Mouse (Mus musculus): Measurements from ENCODE around the gene Prdm16. TPM values are rescaled to one million over a fixed set of nuclear protein-coding genes. Genes with fewer than 3 reads are reported as not detected.
A peak's percentile ranks its signal among the peaks of the same experiment; 100 is the strongest.

Prdm16 gene
- total RNA-seq, 2 experiments from 2014 or later, result 3.0 TPM; not detected in 1

GRCm38 (mm10) chr4:154570451-154570881 lies 66.2 kb downstream of the Prdm16 start:
- ATAC-seq (replicated peaks; ENCODE audit: low FRiP score, poor library complexity, severe bottlenecking), result no peak

GRCm38 (mm10) chr4:154569845-154570244 lies 66.8 kb downstream of the Prdm16 start:
- no peak for ATAC-seq (replicated peaks; ENCODE audit: low FRiP score, poor library complexity, severe bottlenecking)

- no peak for ATAC-seq (replicated peaks; ENCODE audit: low FRiP score, poor library complexity, severe bottlenecking)
These were observed 67.9 kb downstream of the Prdm16 start for GRCm38 (mm10) chr4:154568798-154569197.

- ATAC-seq (replicated peaks; ENCODE audit: low FRiP score, poor library complexity, severe bottlenecking), result no peak
These were observed 68.7 kb downstream of the Prdm16 start for GRCm38 (mm10) chr4:154567942-154568341.

- ATAC-seq (replicated peaks; ENCODE audit: low FRiP score, poor library complexity, severe bottlenecking), result no peak
These were observed 73.5 kb downstream of the Prdm16 start for GRCm38 (mm10) chr4:154563201-154563600.

GRCm38 (mm10) chr4:154558041-154558440 lies 78.6 kb downstream of the Prdm16 start:
- ATAC-seq (replicated peaks; ENCODE audit: low FRiP score, poor library complexity, severe bottlenecking), result no peak

- ATAC-seq (replicated peaks; ENCODE audit: low FRiP score, poor library complexity, severe bottlenecking), result no peak
These were observed 79.5 kb downstream of the Prdm16 start for GRCm38 (mm10) chr4:154557168-154557567.

GRCm38 (mm10) chr4:154556418-154556817 lies 80.3 kb downstream of the Prdm16 start:
- ATAC-seq (replicated peaks; ENCODE audit: low FRiP score, poor library complexity, severe bottlenecking), result no peak

- ATAC-seq (replicated peaks; ENCODE audit: low FRiP score, poor library complexity, severe bottlenecking), result no peak
These were observed 86.7 kb downstream of the Prdm16 start for GRCm38 (mm10) chr4:154549961-154550393.

GRCm38 (mm10) chr4:154549497-154549896 lies 87.2 kb downstream of the Prdm16 start:
- ATAC-seq (replicated peaks; ENCODE audit: low FRiP score, poor library complexity, severe bottlenecking), result no peak

GRCm38 (mm10) chr4:154547176-154547855 lies 89.4 kb downstream of the Prdm16 start:
- ATAC-seq (replicated peaks; ENCODE audit: low FRiP score, poor library complexity, severe bottlenecking), result no peak

- ATAC-seq (replicated peaks; ENCODE audit: low FRiP score, poor library complexity, severe bottlenecking), result no peak
These were observed 91.4 kb downstream of the Prdm16 start for GRCm38 (mm10) chr4:154545296-154545695.

- no peak for ATAC-seq (replicated peaks; ENCODE audit: low FRiP score, poor library complexity, severe bottlenecking)
These were observed 92.8 kb downstream of the Prdm16 start for GRCm38 (mm10) chr4:154543921-154544320.

- ATAC-seq (replicated peaks; ENCODE audit: low FRiP score, poor library complexity, severe bottlenecking), result no peak
These were observed 93.5 kb downstream of the Prdm16 start for GRCm38 (mm10) chr4:154543128-154543527.

- peak; percentile 63 for ATAC-seq (replicated peaks; ENCODE audit: low FRiP score, poor library complexity, severe bottlenecking)
These were observed 94.1 kb downstream of the Prdm16 start for GRCm38 (mm10) chr4:154542568-154542967.

GRCm38 (mm10) chr4:154541632-154542276 lies 94.9 kb downstream of the Prdm16 start:
- ATAC-seq (replicated peaks; ENCODE audit: low FRiP score, poor library complexity, severe bottlenecking), result peak; percentile 85

GRCm38 (mm10) chr4:154540671-154541070 lies 96.0 kb downstream of the Prdm16 start:
- no peak for ATAC-seq (replicated peaks; ENCODE audit: low FRiP score, poor library complexity, severe bottlenecking)

GRCm38 (mm10) chr4:154539703-154540102 lies 97.0 kb downstream of the Prdm16 start:
- no peak for ATAC-seq (replicated peaks; ENCODE audit: low FRiP score, poor library complexity, severe bottlenecking)

- ATAC-seq (replicated peaks; ENCODE audit: low FRiP score, poor library complexity, severe bottlenecking), result no peak
These were observed 97.9 kb downstream of the Prdm16 start for GRCm38 (mm10) chr4:154538727-154539126.

GRCm38 (mm10) chr4:154536110-154536509 lies 100.6 kb downstream of the Prdm16 start:
- ATAC-seq (replicated peaks; ENCODE audit: low FRiP score, poor library complexity, severe bottlenecking), result no peak

- no peak for ATAC-seq (replicated peaks; ENCODE audit: low FRiP score, poor library complexity, severe bottlenecking)
These were observed 105.3 kb downstream of the Prdm16 start for GRCm38 (mm10) chr4:154531368-154531767.
